Mouse (Mus musculus) kidney, postnatal 10 days (tissue): Measurements from ENCODE around the gene Mrpl45.
A peak's percentile ranks its signal among the peaks of the same experiment; 100 is the strongest.

Experiments
- DNase-seq: peaks from one replicate; pipeline ENCODE4 v3.0.0; 2021; ENCODE audit warnings: mixed read lengths

Gene Mrpl45

GRCm38 (mm10) chr11:97336238-97336637 is 20.7 kb downstream of the Mrpl45 start:
- DNase-seq, result no peak

GRCm38 (mm10) chr11:97336751-97337345 is 21.3 kb downstream of the Mrpl45 start:
- DNase-seq, result no peak

GRCm38 (mm10) chr11:97337363-97337762 is 21.8 kb downstream of the Mrpl45 start:
- DNase-seq, result no peak

- no peak for DNase-seq
Measured at GRCm38 (mm10) chr11:97338302-97338976, 22.9 kb downstream of the Mrpl45 start.

GRCm38 (mm10) chr11:97338977-97339315 is 23.4 kb downstream of the Mrpl45 start:
- peak; percentile 86 for DNase-seq

- no peak for DNase-seq
Measured at GRCm38 (mm10) chr11:97343175-97343574, 27.7 kb downstream of the Mrpl45 start.

GRCm38 (mm10) chr11:97343619-97344018 is 28.1 kb downstream of the Mrpl45 start:
- DNase-seq, result peak; percentile 38

- DNase-seq, result no peak
Measured at GRCm38 (mm10) chr11:97345446-97345845, 29.9 kb downstream of the Mrpl45 start.

GRCm38 (mm10) chr11:97346383-97346782 is 30.9 kb downstream of the Mrpl45 start:
- no peak for DNase-seq

- no peak for DNase-seq
Measured at GRCm38 (mm10) chr11:97347291-97347690, 31.8 kb downstream of the Mrpl45 start.

GRCm38 (mm10) chr11:97350035-97350434 is 34.5 kb downstream of the Mrpl45 start:
- DNase-seq, result peak; percentile 91

GRCm38 (mm10) chr11:97352027-97352684 is 36.6 kb downstream of the Mrpl45 start, which contains the start of gene Gpr179:
Gene Gpr179 (minus strand): TSS chr11:97352077.
- DNase-seq, result no peak

- no peak for DNase-seq
Measured at GRCm38 (mm10) chr11:97352935-97353597, 37.5 kb downstream of the Mrpl45 start.

GRCm38 (mm10) chr11:97354646-97355045 is 39.1 kb downstream of the Mrpl45 start:
- no peak for DNase-seq

- no peak for DNase-seq
Measured at GRCm38 (mm10) chr11:97355247-97355646, 39.7 kb downstream of the Mrpl45 start.

GRCm38 (mm10) chr11:97357663-97358062 is 42.1 kb downstream of the Mrpl45 start:
- DNase-seq, result peak; percentile 89

GRCm38 (mm10) chr11:97361948-97362648 is 46.6 kb downstream of the Mrpl45 start, which contains the start of gene Socs7:
Gene Socs7 (plus strand): TSS chr11:97362551.
- DNase-seq, result peak; percentile 97

- DNase-seq, result peak; percentile 67
Measured at GRCm38 (mm10) chr11:97362649-97362942, 47.1 kb downstream of the Mrpl45 start.

GRCm38 (mm10) chr11:97362943-97363643 is 47.6 kb downstream of the Mrpl45 start:
- DNase-seq, result peak; percentile 60

- DNase-seq, result peak; percentile 21
Measured at GRCm38 (mm10) chr11:97363644-97363995, 48.1 kb downstream of the Mrpl45 start.

- DNase-seq, result no peak
Measured at GRCm38 (mm10) chr11:97365556-97365955, 50.0 kb downstream of the Mrpl45 start.

GRCm38 (mm10) chr11:97368501-97368900 is 53.0 kb downstream of the Mrpl45 start:
- DNase-seq, result no peak
